Mouse (Mus musculus) forebrain, embryonic 14.5 days (tissue): Measurements from ENCODE around the gene Lrmda. TPM values are rescaled to one million over a fixed set of nuclear protein-coding genes. Genes with fewer than 3 reads are reported as not detected.

ENCODE experiments used
- ATAC-seq: fragments of 200-750 bp; cut with Nextera tagmentation; 2 replicates; pipeline ENCODE4 v1.8.0; 2017; ENCODE audit warnings: mild to moderate bottlenecking, moderate library complexity
- DNase-seq: peaks from one replicate; pipeline ENCODE4 v3.0.0-alpha.2; 2015; ENCODE audit warnings: low spot score
- H3K27ac ChIP-seq: fragments of 300-500 bp; sonication (generic); 2 replicates; pipeline ENCODE4 v1.5.1; 2014; ENCODE audit warnings: low read depth, mild to moderate bottlenecking, control low read depth, low read length, moderate library complexity
- H3K27me3 ChIP-seq: fragments of 300-500 bp; sonication (generic); replicated peaks from 2 replicates; pipeline ENCODE4 v1.6.1; 2014; ENCODE audit warnings: low read length, control low read depth, mixed read lengths; ENCODE audit not compliant: control insufficient read depth, insufficient read depth
- H3K36me3 ChIP-seq: fragments of 300-500 bp; sonication (generic); 2 replicates; pipeline ENCODE4 v1.6.1; 2014; ENCODE audit warnings: low read length, control low read depth; ENCODE audit not compliant: control insufficient read depth, insufficient read depth
- H3K4me1 ChIP-seq: fragments of 300-500 bp; sonication (generic); 2 replicates; pipeline ENCODE4 v1.6.1; 2014; ENCODE audit warnings: antibody characterized with exemption, low read length, control low read depth; ENCODE audit not compliant: control insufficient read depth, insufficient read depth
- H3K4me2 ChIP-seq: fragments of 300-500 bp; sonication (generic); 2 replicates; pipeline ENCODE4 v1.6.1; 2014; ENCODE audit warnings: mild to moderate bottlenecking, control low read depth, low read length
- H3K4me3 ChIP-seq: fragments of 300-500 bp; sonication (generic); 2 replicates; pipeline ENCODE4 v1.5.1; 2014; ENCODE audit warnings: low read depth, low read length, control low read depth
- H3K9ac ChIP-seq: fragments of 300-500 bp; sonication (generic); 2 replicates; pipeline ENCODE4 v1.6.1; 2014; ENCODE audit warnings: mild to moderate bottlenecking, low read length, control low read depth, moderate library complexity
- H3K9me3 ChIP-seq: fragments of 300-500 bp; sonication (generic); replicated peaks from 2 replicates; pipeline ENCODE4 v1.6.1; 2016; ENCODE audit warnings: low read length, control low read depth, mixed read lengths; ENCODE audit not compliant: control insufficient read depth
- WGBS: fragments of 180-500 bp; shearing (Covaris S2); extraction: QIAGEN DNeasy Blood & Tissue Kit; methylation state at CpG from one replicate; pipeline ENCODE4 v1.1.7; 2014; 5-methylcytosine and 5-hydroxymethylcytosine counted together
- polyA plus RNA-seq: library from polyadenylated mRNA; unstranded; fragments of >200 nt; fragmentation: Nextera tagmentation; extraction: Ambion mirVana; gene quantifications from 2 replicates; pipeline ENCODE4 v1.2.1, GENCODE M21; 2014

Gene Lrmda
- polyA plus RNA-seq, 1 experiment from 2014 or later: not detected

- Histone ChIP-seq H3K27me3 (no peaks in the 10 kb centered on the region), H3K9me3 (no peaks in the 10 kb centered on the region), H3K9ac (no peak overlapping the region), H3K4me2 (no peak overlapping the region), H3K36me3 (no peaks in the 10 kb centered on the region), H3K27ac (no peak overlapping the region), H3K4me3 (no peak overlapping the region), H3K4me1 (0 out of 2 replicates have a peak, but pooled peaks cover 2% of the 10 kb centered on the region)
- WGBS: 39% methylated on average over 3 of the region's 3 CpGs
- DNase-seq (peak; percentile 8), ATAC-seq (no peak)
These were observed 220.8 kb downstream of the Lrmda start for GRCm38 (mm10) chr14:22240315-22240714.

DNA sequence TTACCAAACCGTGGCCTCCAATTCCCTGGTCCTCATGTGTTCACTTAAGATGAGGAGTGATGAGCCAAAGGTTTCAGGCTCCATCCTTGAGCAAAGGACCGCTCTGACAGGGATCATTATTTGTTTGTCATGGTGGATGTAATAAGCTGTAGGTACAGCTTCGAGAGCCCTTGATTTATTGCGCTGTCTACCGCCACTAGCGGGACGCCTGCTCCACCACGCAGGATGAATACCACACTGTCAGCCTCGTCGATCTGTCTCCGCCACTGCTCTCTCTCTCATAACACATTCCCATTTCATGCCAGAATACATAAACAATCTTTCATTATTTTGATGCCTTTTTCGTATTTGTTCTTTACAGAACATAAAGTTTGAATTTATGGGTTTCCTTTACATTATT lies 235.9 kb downstream of the Lrmda start:
- DNase-seq: no peak
- no peaks in the 10 kb centered on the region for H3K36me3 ChIP-seq
- ATAC-seq: no peak
- no peak overlapping the region for H3K9ac ChIP-seq
- WGBS: 85% methylated on average over 12 of the region's 12 CpGs
- no peak overlapping the region for H3K4me2 ChIP-seq
- no peak overlapping the region for H3K4me3 ChIP-seq
- no peak overlapping the region for H3K27ac ChIP-seq
- H3K27me3 ChIP-seq: 0 out of 2 replicates have a peak, but pooled peaks cover 3% of the 10 kb centered on the region
- H3K9me3 ChIP-seq: no peaks in the 10 kb centered on the region
- H3K4me1 ChIP-seq: peaks cover 9% of the 10 kb centered on the region

- no peak overlapping the region for H3K27ac ChIP-seq
- 88% methylated on average over 12 of the region's 12 CpGs for WGBS
- H3K4me3 ChIP-seq: no peak overlapping the region
- H3K4me1 ChIP-seq: peaks cover 9% of the 10 kb centered on the region
- H3K36me3 ChIP-seq: no peaks in the 10 kb centered on the region
- no peak for ATAC-seq
- H3K9ac ChIP-seq: no peak overlapping the region
- H3K4me2 ChIP-seq: no peak overlapping the region
- DNase-seq: no peak
- H3K9me3 ChIP-seq: no peaks in the 10 kb centered on the region
- H3K27me3 ChIP-seq: 0 out of 2 replicates have a peak, but pooled peaks cover 3% of the 10 kb centered on the region
These were observed 236.8 kb downstream of the Lrmda start for GRCm38 (mm10) chr14:22256274-22256673.

DNA sequence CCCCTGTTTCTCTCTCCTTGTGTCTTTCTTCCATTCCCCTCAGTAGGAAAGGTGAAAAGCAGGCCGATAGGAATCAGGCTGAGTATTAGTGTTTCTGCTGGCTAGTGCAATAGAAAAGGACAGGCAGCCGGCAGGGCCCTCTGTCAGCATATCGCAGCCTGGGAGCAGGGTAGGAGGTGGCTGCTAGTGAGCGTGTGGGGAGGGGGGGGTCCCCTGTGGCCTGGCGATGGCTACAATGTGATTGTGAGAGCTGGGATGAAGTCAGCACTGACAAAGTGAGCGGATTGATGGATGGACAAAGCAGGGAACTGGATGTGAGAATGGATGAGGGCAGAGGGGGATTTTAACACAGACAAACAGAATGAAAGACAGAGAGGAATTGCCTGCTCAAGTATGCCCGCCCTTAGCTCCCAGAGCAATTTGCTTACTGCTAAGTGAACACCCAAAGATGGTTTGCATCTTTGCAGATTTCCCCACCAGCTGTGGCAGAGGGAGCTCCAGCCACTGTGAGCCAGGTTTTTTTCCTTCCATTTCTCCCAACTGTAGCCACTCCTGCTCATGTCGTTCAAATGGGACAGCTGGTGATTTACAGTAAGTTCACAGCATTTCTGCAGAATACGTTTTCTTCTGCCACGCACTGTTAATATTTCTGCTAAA lies 240.0 kb downstream of the Lrmda start:
- peak overlapping the region; percentile 29; the same call in 1 of the 2 replicates for H3K4me2 ChIP-seq
- H3K27me3 ChIP-seq: no peaks in the 10 kb centered on the region
- peak overlapping the region; percentile 46; the same call in 1 of the 2 replicates for H3K27ac ChIP-seq
- peak overlapping the region; percentile 29; the same call in 1 of the 2 replicates for H3K9ac ChIP-seq
- WGBS: 24% methylated on average over 10 of the region's 10 CpGs
- peaks cover 9% of the 10 kb centered on the region for H3K4me1 ChIP-seq
- no peaks in the 10 kb centered on the region for H3K9me3 ChIP-seq
- DNase-seq: peak; percentile 73
- no peak overlapping the region for H3K4me3 ChIP-seq
- peak; percentile 72; the same call in 1 of the 2 replicates for ATAC-seq
- no peaks in the 10 kb centered on the region for H3K36me3 ChIP-seq

- Histone ChIP-seq H3K9ac (no peak overlapping the region), H3K4me2 (no peak overlapping the region), H3K4me3 (no peak overlapping the region), H3K36me3 (no peaks in the 10 kb centered on the region), H3K9me3 (no peaks in the 10 kb centered on the region), H3K27me3 (no peaks in the 10 kb centered on the region), H3K4me1 (peaks cover 9% of the 10 kb centered on the region), H3K27ac (no peak overlapping the region)
- 61% methylated on average over 5 of the region's 5 CpGs for WGBS
- DNase-seq (no peak), ATAC-seq (no peak)
These were observed 240.5 kb downstream of the Lrmda start for GRCm38 (mm10) chr14:22260033-22260419.

GRCm38 (mm10) chr14:22265229-22265905 lies 245.9 kb downstream of the Lrmda start:
- Histone ChIP-seq H3K4me3 (no peak overlapping the region), H3K4me1 (no peaks in the 10 kb centered on the region), H3K9me3 (no peaks in the 10 kb centered on the region), H3K9ac (no peak overlapping the region), H3K27ac (no peak overlapping the region), H3K4me2 (no peak overlapping the region), H3K36me3 (no peaks in the 10 kb centered on the region), H3K27me3 (no peaks in the 10 kb centered on the region)
- 84% methylated on average over 4 of the region's 4 CpGs for WGBS
- DNase-seq (peak; percentile 84), ATAC-seq (peak; percentile 65; the same call in 1 of the 2 replicates)

DNA sequence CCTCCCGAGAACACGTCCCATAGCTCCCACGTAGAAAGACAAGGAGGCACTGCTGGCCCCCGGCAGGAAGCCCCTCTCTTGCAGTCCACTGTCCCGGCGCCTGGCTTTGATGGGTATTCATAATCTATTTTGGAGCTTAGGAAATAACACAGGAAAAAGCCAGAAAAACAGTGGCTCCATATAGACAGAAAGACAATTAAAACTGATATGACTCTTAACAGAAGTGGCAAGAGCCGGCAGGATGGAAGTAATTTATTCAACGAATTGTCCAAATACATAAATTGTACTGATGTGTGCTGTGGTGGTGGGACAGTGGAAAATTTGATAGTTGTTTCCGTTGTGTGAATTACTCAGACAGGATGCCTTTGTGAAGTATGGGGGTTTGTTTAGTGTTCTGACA lies 250.3 kb downstream of the Lrmda start:
- 93% methylated on average over 9 of the region's 9 CpGs for WGBS
- H3K36me3 ChIP-seq: no peaks in the 10 kb centered on the region
- no peak overlapping the region for H3K4me3 ChIP-seq
- H3K4me1 ChIP-seq: no peaks in the 10 kb centered on the region
- no peak overlapping the region for H3K4me2 ChIP-seq
- H3K9me3 ChIP-seq: no peaks in the 10 kb centered on the region
- no peak overlapping the region for H3K27ac ChIP-seq
- ATAC-seq: no peak
- no peak overlapping the region for H3K9ac ChIP-seq
- DNase-seq: no peak
- no peaks in the 10 kb centered on the region for H3K27me3 ChIP-seq

DNA sequence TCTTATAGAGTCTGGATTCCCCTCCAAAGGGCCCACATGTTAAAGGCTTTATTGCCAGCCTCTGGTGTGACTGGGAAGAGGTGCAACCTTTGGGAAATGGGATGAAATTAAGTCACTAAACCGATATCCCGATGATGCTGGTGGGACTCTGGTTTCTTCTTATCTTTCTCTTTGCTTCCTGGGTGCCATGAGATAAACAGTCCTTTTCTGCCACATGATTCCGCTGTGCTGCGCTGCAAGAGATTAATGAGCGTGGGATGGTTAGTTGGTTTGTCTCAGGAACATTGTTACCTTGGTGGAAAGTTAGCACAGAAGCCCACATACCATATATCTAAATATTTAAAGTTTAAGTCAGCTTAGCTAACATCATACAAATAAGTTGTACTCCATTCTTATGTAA lies 258.5 kb downstream of the Lrmda start:
- no peaks in the 10 kb centered on the region for H3K9me3 ChIP-seq
- 93% methylated on average over 5 of the region's 5 CpGs for WGBS
- no peak overlapping the region for H3K9ac ChIP-seq
- H3K36me3 ChIP-seq: no peaks in the 10 kb centered on the region
- H3K27me3 ChIP-seq: peaks cover 25% of the 10 kb centered on the region
- ATAC-seq (no peak), DNase-seq (no peak)
- H3K27ac ChIP-seq: no peak overlapping the region
- H3K4me1 ChIP-seq: 0 out of 2 replicates have a peak, but pooled peaks cover 5% of the 10 kb centered on the region
- H3K4me2 ChIP-seq: no peak overlapping the region
- no peak overlapping the region for H3K4me3 ChIP-seq

GRCm38 (mm10) chr14:22279591-22279990 lies 260.1 kb downstream of the Lrmda start:
- DNase-seq: no peak
- H3K4me3 ChIP-seq: no peak overlapping the region
- no peaks in the 10 kb centered on the region for H3K36me3 ChIP-seq
- ATAC-seq: no peak
- H3K9me3 ChIP-seq: no peaks in the 10 kb centered on the region
- no peak overlapping the region for H3K4me2 ChIP-seq
- 90% methylated on average over 4 of the region's 4 CpGs for WGBS
- no peak overlapping the region for H3K9ac ChIP-seq
- H3K4me1 ChIP-seq: 0 out of 2 replicates have a peak, but pooled peaks cover 5% of the 10 kb centered on the region
- peaks cover 29% of the 10 kb centered on the region for H3K27me3 ChIP-seq
- no peak overlapping the region for H3K27ac ChIP-seq
